Mouse (Mus musculus): ENCODE measurements around the gene Rab26. TPM values are rescaled to one million over a fixed set of nuclear protein-coding genes. Genes with fewer than 3 reads are reported as not detected.

Gene Rab26
- total and polyA plus RNA-seq, 3 experiments: 0.10 to 0.39 TPM; not detected in 1

- 0 out of 2 replicates have a peak overlapping the region, but pooled peaks have one; percentile 5 for H3K9ac ChIP-seq (ENCODE audit: low read depth, low read length)
- H3K27me3 ChIP-seq (ENCODE audit: control insufficient read depth, insufficient read depth, low read length): no peaks in the 10 kb centered on the region
- no peaks in the 10 kb centered on the region; the same call in 1 of the 2 replicates for H3K36me3 ChIP-seq (ENCODE audit: control insufficient read depth, insufficient read depth, low read length)
- WGBS: 8% methylated on average over 4 of the region's 4 CpGs
- peak; percentile 90 for TF ChIP-seq CTCF (IDR thresholded peaks at IDR 0.05)
- TF ChIP-seq POLR2A (IDR thresholded peaks at IDR 0.05; ENCODE audit: insufficient read depth, low read depth, low read length): no peak
- TF ChIP-seq EP300 (IDR thresholded peaks at IDR 0.05; ENCODE audit: insufficient read depth, low read depth, low read length): peak; percentile 53; the same call in 1 of the 2 replicates
- intact Hi-C loops (cut with DNase I): loop anchor here (5.0 kb wide), 2 partner anchors 52 to 123 kb away; partner anchors contain the start of genes Mlst8 and Slc9a3r2
- peaks cover 5% of the 10 kb centered on the region for H3K79me2 ChIP-seq (replicated peaks; ENCODE audit: control insufficient read depth, insufficient read depth, low read length)
- no peak overlapping the region; the same call in 1 of the 2 replicates for H3K27ac ChIP-seq
- H3K4me1 ChIP-seq (ENCODE audit: control insufficient read depth, insufficient read depth, low read length): peaks cover 18% of the 10 kb centered on the region
- DNase-seq: peak; percentile 49 to 69
- peak overlapping the region; percentile 65 for H3K4me3 ChIP-seq
Observed at GRCm38 (mm10) chr17:24529007-24529451, 5.0 kb downstream of the Rab26 start.

GRCm38 (mm10) chr17:24528560-24528918 is 5.5 kb downstream of the Rab26 start:
- DNase-seq: no peak
- under 1% methylated on average over 8 of the region's 8 CpGs for WGBS
- no peaks in the 10 kb centered on the region; the same call in 1 of the 2 replicates for H3K36me3 ChIP-seq (ENCODE audit: control insufficient read depth, insufficient read depth, low read length)
- peak overlapping the region; percentile 77 for H3K9ac ChIP-seq (ENCODE audit: low read depth, low read length)
- H3K4me1 ChIP-seq (ENCODE audit: control insufficient read depth, insufficient read depth, low read length): peaks cover 18% of the 10 kb centered on the region
- no peaks in the 10 kb centered on the region for H3K27me3 ChIP-seq (ENCODE audit: control insufficient read depth, insufficient read depth, low read length)
- peak overlapping the region; percentile 65 for H3K4me3 ChIP-seq
- H3K27ac ChIP-seq: peak overlapping the region; percentile 59
- intact Hi-C loops (cut with DNase I): loop anchor here (1.0 to 5.0 kb wide), 3 partner anchors 21 to 124 kb away; partner anchors contain the start of genes Mlst8, Pkd1 and Slc9a3r2
- peaks cover 5% of the 10 kb centered on the region for H3K79me2 ChIP-seq (replicated peaks; ENCODE audit: control insufficient read depth, insufficient read depth, low read length)
- TF ChIP-seq EP300 (IDR thresholded peaks at IDR 0.05; ENCODE audit: insufficient read depth, low read depth, low read length) (no peak), CTCF (IDR thresholded peaks at IDR 0.05) (no peak), POLR2A (IDR thresholded peaks at IDR 0.05; ENCODE audit: insufficient read depth, low read depth, low read length) (no peak)

- H3K9ac ChIP-seq (ENCODE audit: low read depth, low read length): peak within 1 kb of the TSS; percentile 96
- DNase-seq: peak; percentile 93 to 95
- intact Hi-C loops (cut with DNase I): loop anchor here (1.0 to 5.0 kb wide), 3 partner anchors 21 to 124 kb away; partner anchors contain the start of genes Mlst8, Pkd1 and Slc9a3r2
- H3K27me3 ChIP-seq (ENCODE audit: control insufficient read depth, insufficient read depth, low read length): no peaks in the 10 kb centered on the region
- H3K36me3 ChIP-seq (ENCODE audit: control insufficient read depth, insufficient read depth, low read length): no peaks in the 10 kb centered on the region; the same call in 1 of the 2 replicates
- peak within 1 kb of the TSS; percentile 87 for H3K4me3 ChIP-seq
- H3K79me2 ChIP-seq (replicated peaks; ENCODE audit: control insufficient read depth, insufficient read depth, low read length): peaks cover 5% of the 10 kb centered on the region
- under 1% methylated on average over 40 of the region's 40 CpGs for WGBS
- H3K4me1 ChIP-seq (ENCODE audit: control insufficient read depth, insufficient read depth, low read length): peaks cover 16% of the 10 kb centered on the region
- TF ChIP-seq POLR2A (IDR thresholded peaks at IDR 0.05; ENCODE audit: insufficient read depth, low read depth, low read length): peak; percentile 99
- TF ChIP-seq EP300 (IDR thresholded peaks at IDR 0.05; ENCODE audit: insufficient read depth, low read depth, low read length): peak; percentile 67; the same call in 1 of the 2 replicates
- TF ChIP-seq CTCF (IDR thresholded peaks at IDR 0.05): no peak
- peak within 1 kb of the TSS; percentile 79 for H3K27ac ChIP-seq
Observed at GRCm38 (mm10) chr17:24527723-24528559, 6.1 kb downstream of the Rab26 start, which contains the start of gene Traf7. Gene Traf7 (minus strand): TSS chr17:24527938.

GRCm38 (mm10) chr17:24527315-24527714 is 6.7 kb downstream of the Rab26 start:
- peak overlapping the region; percentile 79 for H3K27ac ChIP-seq
- H3K36me3 ChIP-seq (ENCODE audit: control insufficient read depth, insufficient read depth, low read length): no peaks in the 10 kb centered on the region; the same call in 1 of the 2 replicates
- H3K4me3 ChIP-seq: peak overlapping the region; percentile 87
- under 1% methylated on average over 19 of the region's 19 CpGs for WGBS
- intact Hi-C loops (cut with DNase I): loop anchor here (5.0 kb wide), 2 partner anchors 50 to 125 kb away; partner anchors contain the start of genes Mlst8 and Slc9a3r2
- no peaks in the 10 kb centered on the region for H3K27me3 ChIP-seq (ENCODE audit: control insufficient read depth, insufficient read depth, low read length)
- H3K9ac ChIP-seq (ENCODE audit: low read depth, low read length): peak overlapping the region; percentile 96
- H3K4me1 ChIP-seq (ENCODE audit: control insufficient read depth, insufficient read depth, low read length): peaks cover 16% of the 10 kb centered on the region
- no peak for TF ChIP-seq POLR2A (IDR thresholded peaks at IDR 0.05; ENCODE audit: insufficient read depth, low read depth, low read length)
- TF ChIP-seq CTCF (IDR thresholded peaks at IDR 0.05): no peak
- no peak for TF ChIP-seq EP300 (IDR thresholded peaks at IDR 0.05; ENCODE audit: insufficient read depth, low read depth, low read length)
- DNase-seq: no peak
- peaks cover 5% of the 10 kb centered on the region for H3K79me2 ChIP-seq (replicated peaks; ENCODE audit: control insufficient read depth, insufficient read depth, low read length)

- Histone ChIP-seq H3K79me2 (replicated peaks; ENCODE audit: control insufficient read depth, insufficient read depth, low read length) (peaks cover 5% of the 10 kb centered on the region), H3K9ac (ENCODE audit: low read depth, low read length) (no peak overlapping the region), H3K4me1 (ENCODE audit: control insufficient read depth, insufficient read depth, low read length) (peaks cover 14% of the 10 kb centered on the region), H3K36me3 (ENCODE audit: control insufficient read depth, insufficient read depth, low read length) (no peaks in the 10 kb centered on the region; the same call in 1 of the 2 replicates), H3K27ac (no peak overlapping the region), H3K27me3 (ENCODE audit: control insufficient read depth, insufficient read depth, low read length) (no peaks in the 10 kb centered on the region), H3K4me3 (no peak overlapping the region)
- DNase-seq: no peak
- intact Hi-C loops (cut with DNase I): loop anchor here (5.0 kb wide), 2 partner anchors 47 to 128 kb away; partner anchors contain the start of genes Mlst8 and Slc9a3r2
- no peak for TF ChIP-seq EP300 (IDR thresholded peaks at IDR 0.05; ENCODE audit: insufficient read depth, low read depth, low read length)
- no peak for TF ChIP-seq CTCF (IDR thresholded peaks at IDR 0.05)
- TF ChIP-seq POLR2A (IDR thresholded peaks at IDR 0.05; ENCODE audit: insufficient read depth, low read depth, low read length): no peak
- WGBS: 46% methylated on average over 2 of the region's 2 CpGs
Observed at GRCm38 (mm10) chr17:24524734-24525133, 9.3 kb downstream of the Rab26 start.
